Mouse (Mus musculus) kidney, postnatal 14 days (tissue): ENCODE results near the gene Gm10376.
"Not testable (repeated sequence)": the region's sequence is repeated elsewhere in the genome, so short reads cannot be mapped to it uniquely, and the experiment has no call there.

Source experiments
- DNase-seq: peaks from one replicate; pipeline ENCODE4 v3.0.0; 2022; ENCODE audit warnings: mixed read lengths

Gm10376 gene

GRCm38 (mm10) chr14:43015528-43015927 lies at the start of gene Gm10376:
Gm10376 (minus strand) TSS chr14:43015628.
- not testable (repeated sequence) for DNase-seq

- not testable (repeated sequence) for DNase-seq
Measured at GRCm38 (mm10) chr14:43060179-43060578, 44.8 kb upstream of the Gm10376 start.

- DNase-seq, result not testable (repeated sequence)
Measured at GRCm38 (mm10) chr14:43058063-43058462, 42.6 kb upstream of the Gm10376 start.

GRCm38 (mm10) chr14:42993524-42993923 lies 21.9 kb downstream of the Gm10376 start, which contains the start of gene Gm8082:
Gm8082 (minus strand) TSS chr14:42993624.
- not testable (repeated sequence) for DNase-seq
